Mouse (Mus musculus) lung, adult 2 months (tissue): ENCODE measurements around the gene Gm609.

Experiments
- CTCF ChIP-seq: fragments of 200-500 bp; IDR thresholded peaks from 2 replicates; pipeline ENCODE4 v1.5.1; 2011; ENCODE audit warnings: mild to moderate bottlenecking, low read length, control low read depth; ENCODE audit not compliant: insufficient read depth
- POLR2A ChIP-seq: fragments of 200-500 bp; IDR thresholded peaks from 2 replicates; pipeline ENCODE4 v1.6.1; 2011; ENCODE audit warnings: low read depth, mild to moderate bottlenecking, control low read depth, low read length, borderline replicate concordance; ENCODE audit errors: extremely low read depth

DNA sequence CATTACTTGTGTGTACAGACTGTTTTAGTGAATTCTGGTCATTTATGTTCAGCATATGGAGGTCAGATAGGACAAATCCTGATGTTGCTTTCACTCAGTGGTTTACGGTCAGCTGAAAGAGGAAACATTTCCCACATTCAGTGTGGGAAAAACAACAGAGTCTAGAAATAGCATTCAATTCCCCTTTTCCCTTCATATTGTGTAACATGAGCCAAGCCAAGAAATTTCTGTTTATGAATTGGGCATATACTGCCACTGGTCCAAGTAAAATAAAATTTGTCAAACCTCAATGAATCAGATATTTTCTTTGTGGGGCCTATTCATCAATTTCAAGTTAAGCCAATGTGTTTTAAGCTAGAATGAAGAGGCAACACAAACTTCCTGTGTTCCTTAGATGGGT, 121.7 kb downstream of the Gm609 start:
- TF ChIP-seq CTCF (no peak), POLR2A (no peak)
